Mouse (Mus musculus) heart, adult 2 months (tissue): ENCODE data around the gene Mta3. TPM values are rescaled to one million over a fixed set of nuclear protein-coding genes. Genes with fewer than 3 reads are reported as not detected.
"Not testable (repeated sequence)": the region's sequence is repeated elsewhere in the genome, so short reads cannot be mapped to it uniquely, and the experiment has no call there.

Source experiments
- DNase-seq, 2 experiments: peaks; one replicate each; pipeline ENCODE4 v3.0.0; 2021
- H3K27ac ChIP-seq: fragments of 200-600 bp; 2 replicates; pipeline ENCODE4 v1.8.1; 2022
- H3K27me3 ChIP-seq: fragments of 200-500 bp; 2 replicates; pipeline ENCODE4 v1.6.1; 2012; ENCODE audit warnings: mild to moderate bottlenecking, low read length, inconsistent platforms, mixed read lengths; ENCODE audit not compliant: control insufficient read depth, insufficient read depth
- H3K36me3 ChIP-seq: fragments of 200-500 bp; 2 replicates; pipeline ENCODE4 v1.6.1; 2012; ENCODE audit warnings: low read length, inconsistent platforms; ENCODE audit not compliant: control insufficient read depth, insufficient read depth
- H3K4me1 ChIP-seq: fragments of 200-500 bp; 2 replicates; pipeline ENCODE4 v1.6.1; 2011; ENCODE audit warnings: low read length; ENCODE audit not compliant: control insufficient read depth, insufficient read depth
- H3K4me3 ChIP-seq: fragments of 200-600 bp; 2 replicates; pipeline ENCODE4 v1.8.1; 2022
- H3K79me2 ChIP-seq: fragments of 200-500 bp; replicated peaks from 2 replicates; pipeline ENCODE4 v1.6.1; 2012; ENCODE audit warnings: mild to moderate bottlenecking, inconsistent platforms, low read length, moderate library complexity, mixed read lengths; ENCODE audit not compliant: control insufficient read depth, insufficient read depth
- H3K9ac ChIP-seq: fragments of 200-500 bp; 2 replicates; pipeline ENCODE4 v1.6.1; 2012; ENCODE audit warnings: low read depth, mild to moderate bottlenecking, control low read depth, inconsistent platforms, low read length, mixed read lengths
- CTCF ChIP-seq: fragments of 200-600 bp; IDR thresholded peaks from 2 replicates; pipeline ENCODE4 v1.8.1; 2022; ENCODE audit warnings: antibody characterized with exemption, mild to moderate bottlenecking, moderate library complexity
- EP300 ChIP-seq: fragments of 200-500 bp; IDR thresholded peaks from 2 replicates; pipeline ENCODE4 v1.6.1; 2011; ENCODE audit warnings: low read depth, low read length, control low read depth; ENCODE audit not compliant: insufficient read depth
- POLR2A ChIP-seq: fragments of 200-500 bp; IDR thresholded peaks from 2 replicates; pipeline ENCODE4 v1.6.1; 2011; ENCODE audit warnings: mild to moderate bottlenecking, low read depth, low read length, control low read depth; ENCODE audit not compliant: insufficient read depth
- WGBS: fragments of 180-500 bp; shearing (Covaris S2); methylation state at CpG from one replicate; pipeline ENCODE4 v1.1.7; 2018; 5-methylcytosine and 5-hydroxymethylcytosine counted together
- intact Hi-C: fragments of 180-260 bp; cut with DNase I; formaldehyde crosslinking; loops from one replicate; pipeline ENCODE4 v1.15.1; 2025
- polyA plus RNA-seq: library from polyadenylated mRNA; depleted of rRNA; stranded (reverse); fragments of >200 nt; gene quantifications from 2 replicates; pipeline ENCODE4 v1.2.3, GENCODE M21; 2012
- total RNA-seq, 2 experiments: library from RNA; stranded (reverse); gene quantifications; 2 replicates each; pipeline ENCODE4 v1.2.3; 2021

Gene Mta3
- total and polyA plus RNA-seq, 3 experiments: 15.1 to 20.1 (median 17.5) TPM

GRCm38 (mm10) chr17:83706594-83707126, 697 bp downstream of the Mta3 start:
- DNase-seq: peak; percentile 53 to 69
- peak overlapping the region; percentile 86 for H3K9ac ChIP-seq
- no peaks in the 10 kb centered on the region for H3K27me3 ChIP-seq
- WGBS: 2% methylated on average over 19 of the region's 19 CpGs
- H3K79me2 ChIP-seq: no peaks in the 10 kb centered on the region
- intact Hi-C loops: no loop called here
- peak overlapping the region; percentile 90 for H3K27ac ChIP-seq
- no peaks in the 10 kb centered on the region for H3K36me3 ChIP-seq
- TF ChIP-seq EP300: no peak
- no peak for TF ChIP-seq CTCF
- no peak for TF ChIP-seq POLR2A
- H3K4me1 ChIP-seq: no peaks in the 10 kb centered on the region; the same call in 1 of the 2 replicates
- peak overlapping the region; percentile 82 for H3K4me3 ChIP-seq

GRCm38 (mm10) chr17:83707372-83707771, 1.4 kb downstream of the Mta3 start:
- Histone ChIP-seq H3K27ac (no peak overlapping the region), H3K36me3 (no peaks in the 10 kb centered on the region), H3K4me3 (no peak overlapping the region), H3K27me3 (no peaks in the 10 kb centered on the region), H3K79me2 (no peaks in the 10 kb centered on the region), H3K9ac (no peak overlapping the region), H3K4me1 (no peaks in the 10 kb centered on the region; the same call in 1 of the 2 replicates)
- intact Hi-C loops: no loop called here
- 89% methylated on average over 4 of the region's 4 CpGs for WGBS
- no peak for DNase-seq
- TF ChIP-seq EP300 (no peak), POLR2A (no peak), CTCF (no peak)

- Histone ChIP-seq H3K4me1 (no peaks in the 10 kb centered on the region; the same call in 1 of the 2 replicates), H3K9ac (no peak overlapping the region), H3K36me3 (no peaks in the 10 kb centered on the region), H3K27ac (no peak overlapping the region), H3K27me3 (no peaks in the 10 kb centered on the region), H3K79me2 (no peaks in the 10 kb centered on the region), H3K4me3 (no peak overlapping the region)
- DNase-seq: no peak
- intact Hi-C loops: no loop called here
- WGBS: 86% methylated on average over 6 of the region's 6 CpGs
- TF ChIP-seq CTCF: no peak
- no peak for TF ChIP-seq POLR2A
- TF ChIP-seq EP300: no peak
Measured at GRCm38 (mm10) chr17:83707846-83708245, 1.9 kb downstream of the Mta3 start.

- no peak overlapping the region for H3K9ac ChIP-seq
- H3K4me3 ChIP-seq: no peak overlapping the region
- no peak for TF ChIP-seq EP300
- TF ChIP-seq POLR2A: no peak
- no peak for TF ChIP-seq CTCF
- no peaks in the 10 kb centered on the region for H3K36me3 ChIP-seq
- DNase-seq: no peak
- H3K27me3 ChIP-seq: no peaks in the 10 kb centered on the region
- intact Hi-C loops: no loop called here
- H3K27ac ChIP-seq: no peak overlapping the region
- 88% methylated on average over 10 of the region's 10 CpGs for whole genome bisulfite sequencing
- no peaks in the 10 kb centered on the region; the same call in 1 of the 2 replicates for H3K4me1 ChIP-seq
- no peaks in the 10 kb centered on the region for H3K79me2 ChIP-seq
Measured at GRCm38 (mm10) chr17:83708256-83708655, 2.3 kb downstream of the Mta3 start.

- H3K79me2 ChIP-seq: no peaks in the 10 kb centered on the region; the same call in 1 of the 2 replicates
- no peaks in the 10 kb centered on the region for H3K27me3 ChIP-seq
- no peak for DNase-seq
- no peak overlapping the region for H3K4me3 ChIP-seq
- WGBS: 91% methylated on average over 6 of the region's 6 CpGs
- no peak overlapping the region for H3K9ac ChIP-seq
- H3K36me3 ChIP-seq: no peaks in the 10 kb centered on the region
- TF ChIP-seq EP300 (no peak), CTCF (no peak), POLR2A (no peak)
- intact Hi-C loops: no loop called here
- no peak overlapping the region for H3K27ac ChIP-seq
- H3K4me1 ChIP-seq: no peaks in the 10 kb centered on the region; the same call in 1 of the 2 replicates
Measured at GRCm38 (mm10) chr17:83708891-83709290, 2.9 kb downstream of the Mta3 start.

GRCm38 (mm10) chr17:83709517-83709916, 3.6 kb downstream of the Mta3 start:
- DNase-seq, H3K27me3 ChIP-seq, H3K27ac ChIP-seq, H3K79me2 ChIP-seq, H3K4me3 ChIP-seq, intact Hi-C loops, H3K4me1 ChIP-seq, H3K36me3 ChIP-seq, H3K9ac ChIP-seq: not testable (repeated sequence)
- 86% methylated on average over 3 of the region's 3 CpGs for WGBS
